Mouse (Mus musculus) stomach, postnatal 0 days (tissue): Measurements from ENCODE around the gene Stip1. TPM values are rescaled to one million over a fixed set of nuclear protein-coding genes. Genes with fewer than 3 reads are reported as not detected.

Source experiments
- ATAC-seq: fragments of 200-750 bp; cut with Nextera tagmentation; 2 replicates; pipeline ENCODE4 v1.8.0; 2017; ENCODE audit not compliant: low FRiP score, low TSS enrichment
- DNase-seq: peaks from one replicate; pipeline ENCODE4 v3.0.0-alpha.2; 2016; ENCODE audit warnings: low spot score
- H3K27ac ChIP-seq: fragments of 300-500 bp; sonication (generic); replicated peaks from 2 replicates; pipeline ENCODE4 v1.5.1; 2014; ENCODE audit warnings: mild to moderate bottlenecking, control low read depth
- H3K27me3 ChIP-seq: fragments of 300-500 bp; sonication (generic); 2 replicates; pipeline ENCODE4 v1.6.1; 2014; ENCODE audit warnings: low read length; ENCODE audit not compliant: control insufficient read depth, insufficient read depth
- H3K36me3 ChIP-seq: fragments of 300-500 bp; sonication (generic); 2 replicates; pipeline ENCODE4 v1.6.1; 2014; ENCODE audit warnings: low read length, mixed read lengths; ENCODE audit not compliant: control insufficient read depth, insufficient read depth
- H3K4me1 ChIP-seq: fragments of 300-500 bp; sonication (generic); replicated peaks from 2 replicates; pipeline ENCODE4 v1.6.1; 2014; ENCODE audit warnings: antibody characterized with exemption; ENCODE audit not compliant: control insufficient read depth, insufficient read depth
- H3K4me2 ChIP-seq: fragments of 300-500 bp; sonication (generic); replicated peaks from 2 replicates; pipeline ENCODE4 v1.6.1; 2014; ENCODE audit warnings: low read depth, mild to moderate bottlenecking, control low read depth, moderate library complexity
- H3K4me3 ChIP-seq: fragments of 300-500 bp; sonication (generic); 2 replicates; pipeline ENCODE4 v1.5.1; 2014; ENCODE audit warnings: low read depth, low read length, control low read depth
- H3K9ac ChIP-seq: fragments of 300-500 bp; sonication (generic); 2 replicates; pipeline ENCODE4 v1.6.1; 2014; ENCODE audit warnings: mild to moderate bottlenecking, low read length, control low read depth, mixed read lengths
- H3K9me3 ChIP-seq: fragments of 300-500 bp; sonication (generic); 2 replicates; pipeline ENCODE4 v1.6.1; 2016; ENCODE audit warnings: low read length; ENCODE audit not compliant: control insufficient read depth
- CTCF ChIP-seq: IDR thresholded peaks from 2 replicates; pipeline ENCODE4 v1.5.1; 2016; ENCODE audit warnings: antibody characterized with exemption, low read depth, mild to moderate bottlenecking, moderate library complexity
- EP300 ChIP-seq: optimal IDR thresholded peaks from 2 replicates; pipeline ENCODE3; 2016; ENCODE audit warnings: antibody characterized with exemption
- WGBS: fragments of 180-500 bp; shearing (Covaris S2); extraction: QIAGEN DNeasy Blood & Tissue Kit; methylation state at CpG from one replicate; pipeline ENCODE4 v1.1.7; 2014; 5-methylcytosine and 5-hydroxymethylcytosine counted together
- polyA plus RNA-seq: library from polyadenylated mRNA; unstranded; fragments of >200 nt; fragmentation: Nextera tagmentation; extraction: Ambion mirVana; gene quantifications from 2 replicates; pipeline ENCODE4 v1.2.1, GENCODE M21; 2015

Stip1 gene
- polyA plus RNA-seq, 1 experiment from 2014 or later, result 67.9 TPM

DNA sequence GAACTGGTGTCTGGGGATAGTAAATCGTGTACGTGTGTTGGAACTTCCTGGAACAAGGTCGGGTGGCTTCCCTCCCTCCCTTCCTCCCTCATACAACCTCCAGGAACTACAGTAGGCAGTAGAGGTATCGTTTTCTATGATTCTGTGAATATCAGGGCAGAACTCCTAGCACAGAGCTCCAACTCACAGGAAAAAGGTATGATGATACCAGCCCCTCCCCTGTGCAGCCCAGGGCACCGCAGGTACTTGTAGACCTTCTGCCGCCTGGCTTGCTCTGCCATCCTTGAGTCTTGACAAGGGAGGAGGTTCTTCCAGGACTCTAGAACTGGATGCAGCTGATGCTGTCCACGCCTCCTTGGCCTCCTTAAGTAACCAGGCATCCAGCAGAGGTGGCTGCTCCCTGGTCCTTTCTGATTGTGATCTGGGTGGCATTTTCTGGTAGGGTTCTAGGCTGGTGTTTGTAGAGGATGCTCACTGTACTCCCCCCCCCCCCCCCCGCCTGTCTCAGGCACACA is 27.1 kb upstream of the Stip1 start:
- Histone ChIP-seq H3K4me2 (no peak overlapping the region), H3K4me3 (no peak overlapping the region), H3K9ac (no peak overlapping the region), H3K27me3 (no peaks in the 10 kb centered on the region), H3K36me3 (no peaks in the 10 kb centered on the region), H3K4me1 (peaks cover 3% of the 10 kb centered on the region), H3K9me3 (no peaks in the 10 kb centered on the region), H3K27ac (no peak overlapping the region)
- ATAC-seq, result no peak
- no peak for DNase-seq
- TF ChIP-seq CTCF, result no peak
- no peak for TF ChIP-seq EP300
- WGBS, result 38% methylated on average over 7 of the region's 8 CpGs

- Histone ChIP-seq H3K4me2 (no peak overlapping the region), H3K9ac (peak overlapping the region; percentile 38), H3K36me3 (no peaks in the 10 kb centered on the region), H3K27me3 (no peaks in the 10 kb centered on the region), H3K27ac (peak overlapping the region; percentile 9; the same call in 1 of the 2 replicates), H3K4me1 (peaks cover 3% of the 10 kb centered on the region), H3K4me3 (no peak overlapping the region), H3K9me3 (no peaks in the 10 kb centered on the region)
- DNase-seq, result peak; percentile 45
- no peak for TF ChIP-seq CTCF
- TF ChIP-seq EP300, result no peak
- 0 out of 2 replicates have a peak, but pooled peaks have one; percentile 2 for ATAC-seq
- 34% methylated on average over 15 of the region's 15 CpGs for WGBS
These were observed 26.5 kb upstream of the Stip1 start for GRCm38 (mm10) chr19:7066034-7066827.

- peaks cover 3% of the 10 kb centered on the region for H3K4me1 ChIP-seq
- ATAC-seq (peak; percentile 62), DNase-seq (peak; percentile 85)
- H3K9me3 ChIP-seq, result no peaks in the 10 kb centered on the region
- no peak for TF ChIP-seq EP300
- TF ChIP-seq CTCF, result peak; percentile 99
- no peak overlapping the region for H3K9ac ChIP-seq
- no peak overlapping the region for H3K4me2 ChIP-seq
- no peak overlapping the region for H3K4me3 ChIP-seq
- H3K27me3 ChIP-seq, result no peaks in the 10 kb centered on the region
- no peak overlapping the region for H3K27ac ChIP-seq
- H3K36me3 ChIP-seq, result no peaks in the 10 kb centered on the region
- 10% methylated on average over 3 of the region's 3 CpGs for WGBS
These were observed 24.8 kb upstream of the Stip1 start for GRCm38 (mm10) chr19:7064571-7064970.

- 86% methylated on average over 8 of the region's 8 CpGs for WGBS
- ATAC-seq, result no peak
These were observed 23.1 kb upstream of the Stip1 start for GRCm38 (mm10) chr19:7062916-7063315.

GRCm38 (mm10) chr19:7062110-7062509 is 22.3 kb upstream of the Stip1 start:
- Histone ChIP-seq H3K27me3 (no peaks in the 10 kb centered on the region), H3K9ac (no peak overlapping the region), H3K4me2 (no peak overlapping the region), H3K4me3 (no peak overlapping the region), H3K9me3 (no peaks in the 10 kb centered on the region), H3K27ac (no peak overlapping the region), H3K36me3 (no peaks in the 10 kb centered on the region), H3K4me1 (peaks cover 3% of the 10 kb centered on the region)
- no peak for TF ChIP-seq EP300
- no peak for TF ChIP-seq CTCF
- no peak for ATAC-seq
- WGBS, result 87% methylated on average over 5 of the region's 5 CpGs
- DNase-seq, result no peak

More at GRCm38 (mm10) chr19:7062916-7063315, 23.1 kb upstream of the Stip1 start:
- Histone ChIP-seq H3K27me3 (no peaks in the 10 kb centered on the region), H3K9me3 (no peaks in the 10 kb centered on the region), H3K4me1 (peaks cover 3% of the 10 kb centered on the region), H3K4me2 (no peak overlapping the region), H3K4me3 (no peak overlapping the region), H3K27ac (no peak overlapping the region), H3K36me3 (no peaks in the 10 kb centered on the region), H3K9ac (no peak overlapping the region)
- TF ChIP-seq CTCF, result no peak
- TF ChIP-seq EP300, result no peak
- no peak for DNase-seq

GRCm38 (mm10) chr19:7058541-7058940 is 18.8 kb upstream of the Stip1 start:
- 70% methylated on average over 6 of the region's 6 CpGs for WGBS
- Histone ChIP-seq H3K9ac (no peak overlapping the region), H3K4me3 (no peak overlapping the region), H3K9me3 (no peaks in the 10 kb centered on the region), H3K27me3 (no peaks in the 10 kb centered on the region), H3K4me2 (peak overlapping the region; percentile 100; the same call in 1 of the 2 replicates), H3K4me1 (no peaks in the 10 kb centered on the region; the same call in 1 of the 2 replicates), H3K27ac (peak overlapping the region; percentile 78; the same call in 1 of the 2 replicates), H3K36me3 (no peaks in the 10 kb centered on the region)
- no peak for DNase-seq
- no peak for ATAC-seq
- no peak for TF ChIP-seq EP300
- TF ChIP-seq CTCF, result no peak
